Mouse (Mus musculus) cerebellum, adult 9-11 months (tissue): ENCODE measurements around the gene Ltb4r2.

Experiments used
- DNase-seq: peaks from one replicate; pipeline ENCODE4 v3.0.0; 2022

Gene Ltb4r2

GRCm38 (mm10) chr14:55743711-55744110 lies 17.5 kb upstream of the Ltb4r2 start:
- DNase-seq, result peak; percentile 77

- DNase-seq, result peak; percentile 84
Observed at GRCm38 (mm10) chr14:55745180-55745860, 15.9 kb upstream of the Ltb4r2 start, which contains the start of the genes Dhrs1 and Nop9. Gene Dhrs1 (minus strand): TSS chr14:55745690. Gene Nop9 (plus strand): TSS chr14:55745693.

DNA sequence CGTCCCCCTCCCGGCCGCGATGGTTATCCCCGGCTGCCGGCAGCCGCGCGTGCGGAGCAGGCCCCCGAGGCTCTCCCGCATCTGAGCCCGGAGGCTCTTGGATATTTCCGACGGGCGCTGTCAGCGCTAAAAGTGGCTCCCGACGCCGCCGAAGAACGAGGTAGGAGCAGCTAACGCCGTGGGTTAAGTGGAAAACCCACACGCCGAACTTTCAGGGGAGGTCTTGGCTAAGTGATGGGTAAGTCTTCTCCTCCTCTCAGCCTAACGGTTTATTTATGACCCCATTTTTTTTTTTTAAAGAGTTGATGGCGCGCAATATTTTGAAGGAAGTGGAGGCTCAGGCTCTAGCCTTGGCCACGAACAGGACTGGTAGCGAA lies 15.4 kb upstream of the Ltb4r2 start:
- no peak for DNase-seq

DNA sequence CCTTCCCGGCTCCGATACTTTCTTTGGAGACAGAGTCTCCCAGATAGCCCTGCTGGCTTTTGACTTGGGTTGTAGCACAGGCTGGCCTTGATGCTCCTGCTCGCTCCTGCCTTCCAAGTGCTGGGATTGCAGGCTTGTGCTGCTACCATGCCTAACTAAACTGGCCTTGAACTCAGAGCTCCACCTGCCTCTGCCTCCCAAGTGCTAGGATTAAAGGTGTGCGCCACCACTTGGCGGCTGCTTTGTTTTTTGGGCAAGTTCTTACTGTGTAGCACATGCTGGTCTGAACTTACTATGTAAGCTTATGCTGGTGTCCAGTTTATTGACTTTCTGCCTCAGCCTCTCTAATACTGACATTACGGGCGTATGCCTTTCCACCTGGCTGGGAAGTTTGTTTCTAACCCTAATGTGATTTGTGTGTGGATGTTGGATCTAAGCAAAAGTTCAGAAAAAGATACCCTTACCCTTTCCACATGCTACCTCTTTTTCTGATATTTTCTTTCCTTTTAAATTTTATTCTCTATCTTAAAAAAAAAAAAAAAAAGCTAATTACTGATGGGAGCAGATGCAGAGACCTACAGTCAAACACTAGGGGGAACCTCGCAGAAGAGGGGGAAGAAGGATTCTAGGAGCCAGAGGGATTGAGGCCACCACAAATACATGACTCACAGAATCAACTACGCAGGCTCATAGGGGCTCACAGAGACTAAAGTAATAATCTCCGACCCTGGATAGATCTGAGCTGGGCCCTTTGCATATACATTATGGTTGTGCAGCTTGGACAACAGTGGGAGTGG lies 14.0 kb upstream of the Ltb4r2 start:
- no peak for DNase-seq

DNA sequence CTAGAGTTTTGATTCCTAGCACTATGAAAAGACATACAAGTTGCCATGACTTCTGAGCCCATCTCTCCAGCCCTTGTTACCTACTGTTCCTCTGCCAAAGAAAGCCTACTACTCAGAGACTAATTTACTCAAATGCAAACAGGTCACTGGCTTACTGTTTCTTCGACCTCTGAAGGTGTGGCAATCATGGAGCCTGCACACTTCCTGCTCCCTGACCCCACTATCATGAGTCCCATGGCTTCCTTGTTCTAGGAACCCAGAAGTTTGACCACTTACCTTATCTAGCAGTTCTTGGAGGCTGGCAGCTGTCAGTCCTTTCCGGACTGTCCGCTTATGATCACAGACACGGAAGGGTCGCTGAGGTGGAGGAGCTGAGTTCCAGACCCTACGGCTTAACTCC lies 3.7 kb upstream of the Ltb4r2 start:
- no peak for DNase-seq

DNA sequence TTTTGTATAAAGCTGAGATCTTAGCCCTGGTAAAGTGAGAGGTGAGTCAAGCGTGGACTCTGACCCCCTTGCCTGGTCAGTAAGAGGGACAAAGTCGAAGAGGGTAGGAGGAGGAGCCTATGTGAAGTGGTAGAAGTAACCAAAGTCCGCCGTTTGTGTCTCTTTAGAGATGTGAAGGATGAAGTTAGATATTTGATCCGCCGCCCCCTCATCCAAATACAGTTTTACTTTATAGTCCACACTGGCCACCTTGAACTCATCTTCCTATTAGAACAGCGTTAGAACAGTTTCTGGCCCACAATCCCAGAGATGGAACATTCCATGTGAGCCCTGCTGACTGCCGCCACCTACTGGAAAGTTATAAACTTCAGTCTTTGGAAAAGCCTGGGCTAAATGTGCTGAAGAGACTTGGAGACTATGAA lies 2.9 kb upstream of the Ltb4r2 start, which contains the start of gene Cideb:
Cideb (minus strand) TSS at position 96 of the 422 bp plus-strand sequence.
- peak; percentile 25 for DNase-seq

DNA sequence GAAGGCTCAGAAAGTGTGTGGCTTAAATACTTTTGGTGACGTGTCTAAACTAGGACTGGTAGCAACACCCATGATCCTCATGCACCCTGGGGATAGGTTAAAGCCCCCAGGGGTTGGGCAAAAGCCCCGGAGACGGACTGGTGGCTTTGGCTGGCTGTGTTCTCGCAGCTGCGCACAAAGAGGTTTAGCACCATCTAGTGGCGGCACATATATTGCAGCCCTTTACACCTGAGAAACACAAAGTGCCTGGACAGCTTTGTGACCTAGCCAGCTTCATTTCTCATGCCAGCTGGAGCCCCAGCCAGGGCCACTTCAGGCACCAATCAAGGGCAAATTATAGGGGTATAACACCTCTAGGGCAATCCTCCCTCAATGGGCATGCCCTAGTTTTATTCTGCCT lies 1.1 kb upstream of the Ltb4r2 start:
- peak; percentile 81 for DNase-seq

GRCm38 (mm10) chr14:55762001-55762821 lies 983 bp downstream of the Ltb4r2 start:
- DNase-seq, result peak; percentile 56

GRCm38 (mm10) chr14:55763166-55763565 lies 1.9 kb downstream of the Ltb4r2 start:
- DNase-seq, result peak; percentile 16

- DNase-seq, result no peak
Observed at GRCm38 (mm10) chr14:55765696-55766095, 4.5 kb downstream of the Ltb4r2 start, which contains the start of gene Ltb4r1. Gene Ltb4r1 (plus strand): TSS chr14:55765962.

- DNase-seq, result peak; percentile 83
Observed at GRCm38 (mm10) chr14:55767519-55768414, 6.5 kb downstream of the Ltb4r2 start.

- no peak for DNase-seq
Observed at GRCm38 (mm10) chr14:55768555-55768954, 7.3 kb downstream of the Ltb4r2 start.

- no peak for DNase-seq
Observed at GRCm38 (mm10) chr14:55769087-55769703, 8.0 kb downstream of the Ltb4r2 start.

- DNase-seq, result no peak
Observed at GRCm38 (mm10) chr14:55776711-55777110, 15.5 kb downstream of the Ltb4r2 start.

DNA sequence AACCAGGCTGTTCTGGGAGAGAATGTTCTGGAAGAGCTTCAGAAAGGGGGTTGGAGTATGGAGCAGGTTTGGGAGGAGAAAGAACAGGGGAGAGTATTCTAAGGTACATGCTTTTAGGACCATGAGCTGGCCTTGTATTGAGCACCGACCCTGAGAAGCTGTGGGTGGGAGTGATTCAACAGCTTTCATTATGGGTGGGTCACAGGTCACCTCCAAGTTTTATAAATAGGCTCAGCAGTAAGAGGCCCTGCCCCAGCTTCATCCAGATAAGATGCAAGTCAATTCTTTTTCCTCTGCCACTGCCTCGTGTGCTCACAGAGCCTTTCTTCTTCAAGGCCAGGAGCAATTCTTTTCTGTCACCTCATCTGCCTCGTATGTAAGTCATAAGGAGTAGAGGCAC lies 15.9 kb downstream of the Ltb4r2 start:
- no peak for DNase-seq

DNA sequence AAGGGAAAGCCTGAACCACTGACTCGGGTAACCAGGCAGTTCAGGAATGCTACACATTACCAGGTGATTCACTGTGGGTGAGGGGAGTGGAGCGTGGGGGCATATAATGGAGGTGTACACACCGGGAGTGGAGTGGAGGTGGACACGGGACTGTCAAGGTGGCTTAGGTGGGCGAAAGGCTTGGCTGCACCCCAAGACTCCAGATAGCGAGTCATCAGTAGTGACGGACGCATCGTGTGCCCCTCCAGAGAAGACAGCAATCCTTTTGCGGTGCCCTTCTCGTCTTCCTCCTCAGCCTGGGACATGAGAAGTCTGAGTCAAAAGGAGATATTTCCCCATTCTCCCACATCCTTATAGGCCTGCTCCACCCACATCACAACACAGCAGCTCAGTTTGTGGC lies 16.6 kb downstream of the Ltb4r2 start:
- DNase-seq, result no peak

- no peak for DNase-seq
Observed at GRCm38 (mm10) chr14:55778686-55779085, 17.5 kb downstream of the Ltb4r2 start.

GRCm38 (mm10) chr14:55779656-55780055 lies 18.4 kb downstream of the Ltb4r2 start:
- no peak for DNase-seq

GRCm38 (mm10) chr14:55780736-55781135 lies 19.5 kb downstream of the Ltb4r2 start:
- DNase-seq, result no peak

GRCm38 (mm10) chr14:55781310-55781709 lies 20.1 kb downstream of the Ltb4r2 start:
- peak; percentile 62 for DNase-seq

GRCm38 (mm10) chr14:55782361-55782960 lies 21.2 kb downstream of the Ltb4r2 start:
- no peak for DNase-seq
